Mouse (Mus musculus): ENCODE data around the gene Sfxn5. TPM values are rescaled to one million over a fixed set of nuclear protein-coding genes. Genes with fewer than 3 reads are reported as not detected.

The Sfxn5 gene
- polyA plus RNA-seq, 1 experiment: 3.7 TPM

GRCm38 (mm10) chr6:85227520-85227919 lies 105.7 kb downstream of the Sfxn5 start:
- WGBS: 88% methylated on average over 2 of the region's 2 CpGs
- H3K4me1 ChIP-seq (replicated peaks; ENCODE audit: control insufficient read depth, insufficient read depth, low read length): no peaks in the 10 kb centered on the region
- TF ChIP-seq CTCF (IDR thresholded peaks at IDR 0.05; ENCODE audit: borderline replicate concordance, control insufficient read depth, extremely low read depth, insufficient read depth, low read length, poor library complexity) (no peak), POLR2A (IDR thresholded peaks at IDR 0.05; ENCODE audit: control insufficient read depth, extremely low read depth, insufficient read depth, low read length, poor library complexity) (no peak)
- no peaks in the 10 kb centered on the region for H3K27me3 ChIP-seq (ENCODE audit: control insufficient read depth, insufficient read depth, low read length)
- H3K27ac ChIP-seq (ENCODE audit: control insufficient read depth, insufficient read depth, low read length): no peak overlapping the region
- H3K4me3 ChIP-seq (ENCODE audit: control insufficient read depth, insufficient read depth, low read length): no peak overlapping the region
- DNase-seq: no peak
- H3K36me3 ChIP-seq (ENCODE audit: control insufficient read depth, insufficient read depth, low read length): no peaks in the 10 kb centered on the region

GRCm38 (mm10) chr6:85226570-85226969 lies 106.7 kb downstream of the Sfxn5 start:
- WGBS: 91% methylated on average over 9 of the region's 9 CpGs
- DNase-seq: no peak
- Histone ChIP-seq H3K27ac (ENCODE audit: control insufficient read depth, insufficient read depth, low read length) (no peak overlapping the region), H3K27me3 (ENCODE audit: control insufficient read depth, insufficient read depth, low read length) (no peaks in the 10 kb centered on the region), H3K36me3 (ENCODE audit: control insufficient read depth, insufficient read depth, low read length) (no peaks in the 10 kb centered on the region), H3K4me3 (ENCODE audit: control insufficient read depth, insufficient read depth, low read length) (no peak overlapping the region), H3K4me1 (replicated peaks; ENCODE audit: control insufficient read depth, insufficient read depth, low read length) (no peaks in the 10 kb centered on the region)
- TF ChIP-seq CTCF (IDR thresholded peaks at IDR 0.05; ENCODE audit: borderline replicate concordance, control insufficient read depth, extremely low read depth, insufficient read depth, low read length, poor library complexity) (no peak), POLR2A (IDR thresholded peaks at IDR 0.05; ENCODE audit: control insufficient read depth, extremely low read depth, insufficient read depth, low read length, poor library complexity) (no peak)

GRCm38 (mm10) chr6:85224442-85224891 lies 108.8 kb downstream of the Sfxn5 start:
- Histone ChIP-seq H3K27me3 (ENCODE audit: control insufficient read depth, insufficient read depth, low read length) (no peaks in the 10 kb centered on the region), H3K4me1 (replicated peaks; ENCODE audit: control insufficient read depth, insufficient read depth, low read length) (no peaks in the 10 kb centered on the region), H3K27ac (ENCODE audit: control insufficient read depth, insufficient read depth, low read length) (no peak overlapping the region), H3K36me3 (ENCODE audit: control insufficient read depth, insufficient read depth, low read length) (no peaks in the 10 kb centered on the region), H3K4me3 (ENCODE audit: control insufficient read depth, insufficient read depth, low read length) (no peak overlapping the region)
- TF ChIP-seq POLR2A (IDR thresholded peaks at IDR 0.05; ENCODE audit: control insufficient read depth, extremely low read depth, insufficient read depth, low read length, poor library complexity): no peak
- no peak for DNase-seq
- 80% methylated on average over 15 of the region's 15 CpGs for WGBS

- DNase-seq: no peak
- Histone ChIP-seq H3K27me3 (ENCODE audit: control insufficient read depth, insufficient read depth, low read length) (no peaks in the 10 kb centered on the region), H3K4me3 (ENCODE audit: control insufficient read depth, insufficient read depth, low read length) (no peak overlapping the region), H3K4me1 (replicated peaks; ENCODE audit: control insufficient read depth, insufficient read depth, low read length) (no peaks in the 10 kb centered on the region), H3K36me3 (ENCODE audit: control insufficient read depth, insufficient read depth, low read length) (no peaks in the 10 kb centered on the region), H3K27ac (ENCODE audit: control insufficient read depth, insufficient read depth, low read length) (no peak overlapping the region)
- WGBS: 96% methylated on average over 14 of the region's 14 CpGs
- no peak for TF ChIP-seq POLR2A (IDR thresholded peaks at IDR 0.05; ENCODE audit: control insufficient read depth, extremely low read depth, insufficient read depth, low read length, poor library complexity)
- TF ChIP-seq CTCF (IDR thresholded peaks at IDR 0.05; ENCODE audit: borderline replicate concordance, control insufficient read depth, extremely low read depth, insufficient read depth, low read length, poor library complexity): no peak
Measured at GRCm38 (mm10) chr6:85223498-85224150, 109.6 kb downstream of the Sfxn5 start.

GRCm38 (mm10) chr6:85222551-85222950 lies 110.7 kb downstream of the Sfxn5 start:
- H3K27me3 ChIP-seq (ENCODE audit: control insufficient read depth, insufficient read depth, low read length): no peaks in the 10 kb centered on the region
- TF ChIP-seq POLR2A (IDR thresholded peaks at IDR 0.05; ENCODE audit: control insufficient read depth, extremely low read depth, insufficient read depth, low read length, poor library complexity): no peak
- TF ChIP-seq CTCF (IDR thresholded peaks at IDR 0.05; ENCODE audit: borderline replicate concordance, control insufficient read depth, extremely low read depth, insufficient read depth, low read length, poor library complexity): no peak
- 93% methylated on average over 10 of the region's 10 CpGs for WGBS
- H3K27ac ChIP-seq (ENCODE audit: control insufficient read depth, insufficient read depth, low read length): no peak overlapping the region
- no peak overlapping the region for H3K4me3 ChIP-seq (ENCODE audit: control insufficient read depth, insufficient read depth, low read length)
- no peak for DNase-seq
- H3K36me3 ChIP-seq (ENCODE audit: control insufficient read depth, insufficient read depth, low read length): no peaks in the 10 kb centered on the region
- no peaks in the 10 kb centered on the region for H3K4me1 ChIP-seq (replicated peaks; ENCODE audit: control insufficient read depth, insufficient read depth, low read length)

- H3K27ac ChIP-seq (ENCODE audit: control insufficient read depth, insufficient read depth, low read length): no peak overlapping the region
- no peaks in the 10 kb centered on the region for H3K27me3 ChIP-seq (ENCODE audit: control insufficient read depth, insufficient read depth, low read length)
- no peak for DNase-seq
- no peaks in the 10 kb centered on the region for H3K4me1 ChIP-seq (replicated peaks; ENCODE audit: control insufficient read depth, insufficient read depth, low read length)
- no peak overlapping the region for H3K4me3 ChIP-seq (ENCODE audit: control insufficient read depth, insufficient read depth, low read length)
- WGBS: 89% methylated on average over 4 of the region's 4 CpGs
- no peak for TF ChIP-seq CTCF (IDR thresholded peaks at IDR 0.05; ENCODE audit: borderline replicate concordance, control insufficient read depth, extremely low read depth, insufficient read depth, low read length, poor library complexity)
- no peak for TF ChIP-seq POLR2A (IDR thresholded peaks at IDR 0.05; ENCODE audit: control insufficient read depth, extremely low read depth, insufficient read depth, low read length, poor library complexity)
- no peaks in the 10 kb centered on the region for H3K36me3 ChIP-seq (ENCODE audit: control insufficient read depth, insufficient read depth, low read length)
Measured at GRCm38 (mm10) chr6:85220917-85221316, 112.3 kb downstream of the Sfxn5 start.

GRCm38 (mm10) chr6:85219706-85220105 lies 113.5 kb downstream of the Sfxn5 start:
- no peak overlapping the region for H3K4me3 ChIP-seq (ENCODE audit: control insufficient read depth, insufficient read depth, low read length)
- H3K36me3 ChIP-seq (ENCODE audit: control insufficient read depth, insufficient read depth, low read length): no peaks in the 10 kb centered on the region
- H3K27me3 ChIP-seq (ENCODE audit: control insufficient read depth, insufficient read depth, low read length): no peaks in the 10 kb centered on the region
- H3K27ac ChIP-seq (ENCODE audit: control insufficient read depth, insufficient read depth, low read length): no peak overlapping the region
- DNase-seq: no peak
- 96% methylated on average over 11 of the region's 11 CpGs for WGBS
- TF ChIP-seq CTCF (IDR thresholded peaks at IDR 0.05; ENCODE audit: borderline replicate concordance, control insufficient read depth, extremely low read depth, insufficient read depth, low read length, poor library complexity): no peak
- TF ChIP-seq POLR2A (IDR thresholded peaks at IDR 0.05; ENCODE audit: control insufficient read depth, extremely low read depth, insufficient read depth, low read length, poor library complexity): no peak
- H3K4me1 ChIP-seq (replicated peaks; ENCODE audit: control insufficient read depth, insufficient read depth, low read length): no peaks in the 10 kb centered on the region

Measured in thymus, adult 2 months (tissue).